Mouse (Mus musculus): ENCODE results near the gene Gm26920. TPM values are rescaled to one million over a fixed set of nuclear protein-coding genes. Genes with fewer than 3 reads are reported as not detected.
"Not testable (repeated sequence)": the region's sequence is repeated elsewhere in the genome, so short reads cannot be mapped to it uniquely, and the experiment has no call there.

Gm26920 gene
- not detected for total RNA-seq (2021)
- long read RNA-seq, experiment 1, partial matches to known transcripts = 0 of 2 reads
- long read RNA-seq, experiment 1, other reads (novel, unspliced or antisense) = 2 of 2 reads
- long read RNA-seq, experiment 2, partial matches to known transcripts = 0 of 5 reads
- long read RNA-seq, experiment 2, other reads (novel, unspliced or antisense) = 3 of 5 reads

DNA sequence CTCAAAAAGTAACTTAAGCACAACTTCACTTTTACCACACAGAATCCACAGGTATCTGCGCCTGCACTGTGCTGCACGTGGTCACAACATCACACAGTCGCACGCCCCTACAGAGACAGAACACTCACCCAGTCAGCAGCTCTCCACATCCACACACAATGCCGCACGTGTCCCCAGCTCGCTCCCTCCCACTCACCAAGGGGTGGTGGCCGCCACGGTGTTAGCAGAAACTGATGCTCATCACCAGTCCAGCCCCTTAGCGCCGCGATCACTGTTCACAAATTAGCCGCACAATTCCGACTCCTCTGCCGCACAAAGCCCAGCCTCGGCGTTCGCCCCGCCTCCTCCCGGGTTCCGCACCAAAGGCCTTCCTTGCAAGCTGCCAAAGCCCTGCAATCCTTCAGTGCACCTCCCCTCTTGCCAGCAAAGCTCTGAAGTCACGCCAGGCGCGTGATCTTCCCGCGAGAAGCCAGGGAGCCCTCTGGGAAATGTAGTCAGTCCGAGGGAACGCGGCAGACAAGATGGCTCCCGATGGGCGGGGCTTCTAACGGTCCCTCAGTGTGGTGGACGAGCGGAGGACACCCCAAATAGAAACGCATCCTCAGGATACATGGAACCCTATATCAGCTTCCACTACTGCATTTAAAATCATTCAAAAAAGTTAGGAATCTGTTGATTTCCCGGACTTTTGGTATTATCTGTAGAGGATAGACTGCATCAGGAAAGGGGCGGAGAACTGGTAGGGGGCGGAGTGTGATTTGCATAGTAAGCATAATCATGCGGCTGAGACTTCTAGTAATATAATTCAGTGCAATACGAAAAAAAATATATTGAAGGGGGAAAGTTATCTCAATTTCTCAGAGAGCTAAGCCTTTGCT, at the start of gene Gm26920, which contains the start of gene Zfp566:
Gene Gm26920 (minus strand): TSS at position 319 of the 878 bp plus-strand sequence.
Gene Zfp566 (minus strand): TSS at position 436 of the 878 bp plus-strand sequence.
- peak; percentile 73 to 92 for DNase-seq (ENCODE audit: low spot score in 2 of 2)

DNA sequence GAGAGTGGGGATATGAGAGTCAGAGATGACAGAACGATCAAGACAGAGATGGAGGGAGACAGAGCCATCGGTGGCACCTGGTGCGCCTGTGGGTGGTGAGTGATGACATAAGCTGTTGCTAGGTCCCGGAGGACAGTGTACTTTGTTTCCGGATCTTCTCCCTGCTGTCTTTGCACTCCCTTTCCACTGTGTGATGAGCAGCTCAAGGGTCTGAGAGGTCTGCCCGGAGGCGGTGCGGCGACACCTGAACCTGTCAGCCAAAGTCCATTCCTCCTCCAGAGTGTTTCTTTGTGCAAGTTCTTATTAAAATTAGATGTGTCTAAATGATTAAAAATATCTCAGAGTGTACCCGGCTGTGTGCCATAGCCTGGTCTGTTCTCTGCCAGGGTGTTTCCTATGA, 46.6 kb upstream of the Gm26920 start:
- no peak for DNase-seq (ENCODE audit: low spot score in 2 of 2)

DNA sequence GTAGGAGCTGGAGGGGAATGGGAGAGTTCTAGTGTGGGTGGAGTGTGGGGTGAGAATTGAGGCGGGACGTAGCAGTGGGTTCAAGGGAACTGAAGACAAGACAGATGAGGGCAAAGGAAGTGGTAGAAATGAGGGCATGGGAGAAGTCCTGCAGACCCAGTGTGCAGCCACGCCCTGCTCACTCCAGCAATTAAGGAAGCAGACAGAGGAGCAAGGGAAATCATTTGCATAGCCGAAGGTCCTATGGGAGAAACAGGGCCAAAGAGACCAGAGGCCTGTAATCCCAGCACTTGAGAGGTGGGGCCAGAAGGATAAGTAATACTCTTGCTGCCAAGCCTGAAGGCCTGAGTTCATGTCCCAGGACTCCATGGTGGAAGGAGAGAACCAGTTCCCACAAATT, 42.2 kb upstream of the Gm26920 start:
- no peak for DNase-seq (ENCODE audit: low spot score in 2 of 2)

DNA sequence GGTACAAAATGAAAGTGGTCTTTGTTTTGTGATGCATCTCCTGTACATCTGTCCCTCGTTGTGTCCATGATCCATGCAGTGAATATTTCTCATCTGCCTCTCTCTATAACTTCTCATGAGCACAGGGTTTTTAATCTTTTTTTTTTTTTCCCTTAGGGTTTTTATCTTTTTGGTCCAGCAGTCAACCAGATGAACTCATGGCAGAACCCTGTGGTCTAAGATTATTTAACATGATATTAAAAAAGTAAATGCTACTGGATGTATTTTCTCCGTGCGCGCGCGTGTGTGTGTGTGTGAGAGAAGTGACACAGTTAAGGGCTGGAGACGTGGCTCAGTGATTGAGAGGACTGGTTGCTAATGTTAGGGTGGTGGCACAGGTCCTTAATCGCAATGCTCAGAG, 39.7 kb upstream of the Gm26920 start:
- DNase-seq (ENCODE audit: low spot score in 2 of 2) = no peak

DNA sequence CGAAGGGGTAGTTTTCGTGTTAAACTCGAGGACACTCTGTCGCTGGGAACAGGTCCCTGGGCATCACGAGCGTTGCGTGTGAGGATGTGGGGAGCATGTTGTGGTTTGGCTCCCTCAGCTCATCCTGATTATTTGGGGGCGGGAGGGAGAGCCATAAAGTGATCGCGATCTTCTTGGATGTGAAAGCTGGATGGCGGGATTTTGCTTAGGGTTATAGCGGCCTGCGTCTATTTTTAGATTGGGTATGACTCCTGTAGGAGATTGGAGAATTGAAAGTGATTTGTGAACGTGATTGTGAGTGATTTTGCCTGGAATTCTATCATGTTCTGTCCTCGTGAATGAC, 31.9 kb upstream of the Gm26920 start:
- no peak for DNase-seq (ENCODE audit: low spot score in 2 of 2)

DNA sequence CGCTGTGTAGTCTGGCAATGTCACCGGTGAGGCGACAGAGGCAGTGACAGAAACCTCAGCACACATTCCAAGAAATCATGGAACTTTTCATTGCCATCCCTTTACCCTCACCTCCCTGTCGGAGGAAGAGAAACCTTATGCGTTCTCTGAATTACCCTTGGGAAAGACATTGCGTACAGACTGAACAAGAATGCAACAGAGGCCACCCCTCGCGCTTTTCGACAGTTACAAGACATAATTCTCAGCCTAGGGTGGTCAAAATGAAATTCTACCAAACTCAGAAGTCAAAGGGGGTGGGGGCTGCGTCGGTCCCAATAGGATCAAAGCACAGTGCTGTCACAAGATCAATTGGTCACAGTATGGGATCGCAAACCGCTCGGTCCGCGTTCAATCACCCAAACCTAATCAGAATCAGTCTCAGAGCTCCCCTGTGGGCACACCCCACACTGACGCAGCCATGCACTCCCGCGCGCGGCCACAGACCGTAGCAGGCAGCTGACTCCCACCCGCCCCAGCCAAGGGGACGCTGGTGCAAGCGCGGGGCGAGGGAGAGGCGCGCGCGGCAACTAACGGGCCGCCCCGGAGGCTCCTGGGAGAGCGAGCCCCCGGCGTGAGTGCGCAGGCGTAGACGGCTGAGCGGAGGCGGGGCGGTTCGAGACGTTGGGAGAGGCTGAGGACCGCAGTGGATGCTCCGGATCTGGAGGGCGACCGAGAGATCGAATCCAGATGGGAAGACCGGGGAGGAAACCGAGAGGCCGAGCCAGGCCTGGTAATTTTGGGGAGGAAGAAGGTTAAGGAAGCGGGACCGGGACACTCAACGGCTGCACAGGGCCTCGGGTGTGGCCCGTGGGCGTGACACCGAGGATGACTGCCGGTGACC, 31.3 kb upstream of the Gm26920 start, which contains the start of gene Zfp382:
Gene Zfp382 (plus strand): TSS at position 635 of the 880 bp plus-strand sequence.
- DNase-seq (ENCODE audit: low spot score in 2 of 2) = peak; percentile 80 to 82

DNA sequence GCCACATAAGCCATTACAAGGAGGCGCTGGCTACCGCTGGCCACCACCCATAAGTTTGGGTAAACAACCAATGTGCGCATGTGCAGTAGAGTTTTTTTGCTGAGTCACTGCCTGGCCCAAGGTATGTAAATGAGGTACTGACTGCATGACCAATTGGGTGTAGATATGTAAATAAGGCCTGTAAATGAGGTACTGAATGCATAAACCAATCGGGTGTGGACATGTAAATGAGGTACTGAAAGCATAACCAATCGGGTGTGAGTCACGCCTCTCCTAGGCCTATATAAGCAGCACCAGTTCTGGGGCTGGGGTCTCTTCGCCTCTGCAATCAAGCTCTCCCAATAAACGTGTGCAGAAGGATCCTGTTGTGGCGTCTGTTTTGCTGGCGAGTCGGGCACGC, 27.7 kb upstream of the Gm26920 start:
- DNase-seq (ENCODE audit: low spot score in 2 of 2) = not testable (repeated sequence)

DNA sequence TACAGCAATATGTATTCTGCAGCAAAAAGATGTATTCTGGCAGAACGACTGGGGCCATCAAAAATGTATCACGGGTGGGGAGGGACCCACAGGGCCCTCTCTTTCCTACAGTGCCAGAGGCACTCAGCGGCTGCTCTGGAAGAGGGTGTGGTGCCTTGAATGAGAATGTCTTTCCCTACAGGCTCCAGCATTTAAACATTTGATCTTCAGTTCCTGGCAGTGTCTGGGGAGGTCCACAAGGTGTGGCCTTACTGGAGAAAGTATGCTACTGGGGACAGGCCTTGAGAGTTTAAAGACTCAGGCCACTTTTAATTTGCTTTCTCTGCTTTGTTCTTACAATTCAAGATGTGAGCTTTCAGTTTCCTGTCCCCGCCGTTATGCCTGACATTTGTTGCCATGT, 25.9 kb upstream of the Gm26920 start:
- DNase-seq (ENCODE audit: low spot score in 2 of 2) = no peak

DNA sequence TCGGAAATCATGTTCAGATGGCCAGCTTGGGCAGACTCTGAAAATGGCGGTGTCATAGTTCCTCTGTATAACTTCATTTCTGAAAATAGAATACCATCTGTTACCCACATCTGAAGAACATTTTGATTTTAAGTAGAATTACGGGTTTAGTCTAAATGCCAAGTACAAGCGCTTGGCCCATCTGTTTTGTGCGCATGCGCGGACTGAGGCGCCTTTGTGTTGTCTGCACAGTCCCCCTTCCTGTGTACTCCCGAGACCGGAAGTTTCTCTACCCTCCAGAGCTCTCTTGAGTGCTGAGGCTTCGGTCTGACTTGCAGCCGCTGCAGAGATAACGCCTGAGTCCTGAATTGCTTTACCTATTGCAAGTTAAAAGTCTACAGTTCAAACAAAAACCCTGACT, 9.1 kb upstream of the Gm26920 start:
- no peak for DNase-seq (ENCODE audit: low spot score in 2 of 2)

DNA sequence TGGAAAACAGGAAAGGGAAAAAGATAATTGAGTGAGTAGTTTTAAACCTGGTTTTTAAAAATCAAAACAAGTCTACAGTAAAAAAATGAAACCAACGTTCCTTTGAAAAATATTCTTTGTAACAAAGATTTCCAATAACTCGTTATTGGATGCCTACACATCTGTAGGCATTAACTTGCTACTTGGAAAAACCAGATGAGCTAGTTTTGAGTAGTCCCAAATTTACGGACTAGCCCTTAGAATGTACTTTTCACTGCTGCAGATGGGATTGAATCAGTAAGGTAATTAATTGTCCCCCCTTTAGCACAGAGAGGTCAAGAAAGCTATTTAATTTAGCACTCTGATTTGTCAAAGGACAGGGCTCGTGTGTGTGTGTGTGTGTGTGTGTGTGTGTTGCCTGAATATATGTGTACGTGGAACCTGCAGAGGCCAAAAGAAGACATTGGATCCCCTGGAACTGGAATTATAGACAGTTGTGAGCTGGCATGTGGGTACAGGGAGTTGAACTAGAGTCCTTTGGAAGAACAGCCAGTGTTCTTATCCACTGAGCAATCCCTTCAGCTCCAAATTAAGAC, 5.4 kb upstream of the Gm26920 start:
- DNase-seq (ENCODE audit: low spot score in 2 of 2) = no peak

DNA sequence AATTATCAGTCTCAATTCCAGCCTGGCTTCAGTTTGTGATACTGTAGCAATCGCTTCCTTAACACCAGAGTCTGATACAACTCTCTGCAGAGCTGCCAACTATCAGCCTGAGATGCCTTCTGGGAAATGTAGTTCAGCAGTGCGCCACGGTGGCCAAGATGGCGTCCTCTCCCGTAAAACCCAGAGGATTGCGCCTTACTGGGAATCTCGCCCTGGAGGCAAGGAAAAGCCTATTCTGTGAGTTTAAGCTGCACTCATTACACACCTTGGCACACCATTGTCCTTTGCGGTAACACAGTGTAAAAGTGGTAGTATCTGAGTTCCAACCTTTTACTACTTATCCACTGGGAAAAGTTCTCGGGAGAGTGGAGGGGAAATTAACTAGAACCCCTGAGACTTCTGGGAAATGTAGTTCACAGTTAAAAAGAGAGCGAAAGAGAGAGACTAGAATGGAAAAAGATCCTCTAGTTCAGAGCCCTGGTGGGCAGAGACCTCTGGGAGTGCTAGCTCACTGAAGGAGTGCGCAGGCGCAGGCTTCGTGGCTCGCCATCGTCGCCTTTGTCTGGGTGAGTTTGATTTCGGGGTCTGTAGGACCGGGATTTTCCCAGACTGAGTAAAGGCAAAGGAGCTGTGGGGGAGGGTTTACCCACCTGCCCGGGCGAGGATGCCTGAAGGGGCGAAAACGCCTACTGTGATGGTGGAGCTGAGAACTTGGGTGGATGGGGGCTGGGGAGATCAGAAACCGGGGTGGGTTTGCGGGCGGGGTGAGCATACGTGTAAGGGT, 4.6 kb upstream of the Gm26920 start, which contains the start of gene Zfp260:
Gene Zfp260 (plus strand): TSS at position 132 of the 784 bp plus-strand sequence.
- peak; percentile 61 to 81 for DNase-seq (ENCODE audit: low spot score in 2 of 2)

DNA sequence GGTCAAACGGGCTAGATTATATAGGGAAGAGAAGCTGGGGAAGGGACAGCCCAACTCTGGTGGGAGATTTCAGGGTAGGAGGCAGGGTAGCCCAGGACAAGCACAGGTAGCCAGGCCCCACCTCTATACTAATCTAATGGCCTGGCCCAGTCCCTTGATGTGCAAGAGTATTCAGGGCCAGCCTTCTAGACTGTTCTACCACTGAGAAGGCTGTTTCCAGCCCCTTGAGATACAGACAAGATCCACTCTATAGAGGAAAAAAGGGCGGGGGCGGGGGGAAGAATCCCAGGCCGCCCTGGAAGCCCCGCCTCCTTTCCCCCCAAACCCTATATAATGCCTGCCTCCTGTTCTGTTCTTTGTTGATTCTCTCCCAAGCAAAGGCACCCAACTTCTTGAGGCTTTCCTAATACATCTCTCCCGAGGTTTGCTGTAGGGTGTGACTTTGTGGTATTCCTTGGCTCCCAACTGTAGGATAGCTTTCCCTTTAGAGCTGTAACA, 3.8 kb upstream of the Gm26920 start:
- DNase-seq (ENCODE audit: low spot score in 2 of 2) = no peak

DNA sequence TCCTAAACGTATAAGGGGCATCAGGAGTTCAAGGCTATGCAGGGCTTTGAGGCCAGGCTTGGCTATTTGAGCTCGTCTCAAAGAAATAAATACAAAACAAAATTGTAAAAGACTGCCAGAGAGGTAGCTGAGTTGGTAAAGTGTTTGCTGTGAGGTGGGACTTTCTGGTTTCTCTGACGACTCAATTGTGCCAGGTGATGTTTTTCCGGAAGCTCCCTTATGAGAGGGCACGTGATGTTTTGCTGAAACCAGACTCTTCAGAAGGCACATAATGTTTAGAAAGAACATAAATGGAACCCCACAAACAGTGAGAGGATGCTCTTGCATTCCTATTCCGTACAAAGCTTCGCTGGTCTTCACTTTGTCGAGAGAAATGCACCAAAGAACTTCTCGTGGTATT, 2.5 kb upstream of the Gm26920 start:
- no peak for DNase-seq (ENCODE audit: low spot score in 2 of 2)

DNA sequence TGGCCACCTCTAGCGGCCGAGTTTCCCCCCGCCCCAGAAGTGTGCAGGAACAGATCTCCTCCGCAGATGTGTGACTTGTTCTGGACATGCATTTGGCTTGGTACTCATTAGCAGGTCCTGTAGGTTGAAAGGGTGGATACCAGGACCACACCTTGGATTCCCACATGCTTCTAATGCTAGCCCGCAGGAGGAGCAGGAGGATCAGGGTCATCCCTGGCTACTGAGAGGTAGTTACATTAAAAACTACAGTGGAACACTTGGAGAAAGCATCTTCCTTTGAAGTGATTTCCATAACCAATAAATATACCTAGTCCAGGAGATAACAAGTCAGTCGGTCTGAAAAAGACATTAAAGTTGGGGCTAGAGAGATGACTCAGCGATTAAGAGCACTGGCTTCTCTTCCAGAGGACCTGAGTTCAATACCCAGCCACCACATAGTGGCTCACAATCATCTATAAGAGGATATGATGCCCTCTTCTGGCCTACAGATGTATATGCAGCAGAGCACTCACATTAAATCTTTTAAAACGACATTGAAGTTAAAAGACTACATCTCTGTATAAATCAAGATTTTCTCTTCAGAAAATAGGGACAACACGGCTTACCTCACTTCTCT, 868 bp upstream of the Gm26920 start:
- no peak for DNase-seq (ENCODE audit: low spot score in 2 of 2)

DNA sequence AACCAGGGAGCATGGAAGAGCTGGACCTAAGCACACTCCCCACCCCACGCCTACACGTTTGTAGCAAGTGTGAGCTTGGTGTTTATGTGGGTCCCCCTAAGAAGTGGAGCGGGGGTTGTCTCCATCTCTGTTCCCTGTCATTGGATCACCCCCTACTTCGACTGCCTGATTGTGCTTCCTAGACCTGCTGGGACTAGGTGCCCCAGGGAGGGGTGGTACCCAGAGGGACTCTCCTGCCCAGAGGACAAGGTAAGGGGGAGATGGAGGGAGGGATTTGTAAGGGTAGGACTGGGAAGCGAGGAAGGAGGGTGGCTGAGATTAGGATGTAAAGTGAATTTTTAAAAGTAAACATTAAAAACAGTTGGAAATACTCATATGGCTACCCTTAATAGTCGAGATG, 805 bp downstream of the Gm26920 start:
- DNase-seq (ENCODE audit: low spot score in 2 of 2) = no peak

DNA sequence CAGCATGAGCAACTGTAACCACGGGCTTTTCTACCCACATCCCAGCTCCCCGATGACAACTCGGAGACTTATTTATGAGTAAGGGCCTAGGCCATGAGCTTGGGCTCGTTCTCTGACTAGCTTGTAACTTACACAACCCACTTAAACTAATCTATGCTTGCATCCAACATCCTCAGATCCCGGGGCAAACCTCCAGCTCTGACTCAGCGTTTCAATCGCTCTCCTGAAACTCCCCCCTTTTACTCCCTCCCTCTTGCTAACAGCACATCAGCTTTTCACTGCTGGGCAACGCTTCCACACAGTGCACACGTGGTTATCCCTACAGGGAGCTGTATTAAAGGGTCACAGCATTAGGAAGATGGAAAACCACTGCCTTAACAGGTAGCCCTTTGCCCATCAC, 3.7 kb downstream of the Gm26920 start:
- DNase-seq (ENCODE audit: low spot score in 2 of 2) = no peak

DNA sequence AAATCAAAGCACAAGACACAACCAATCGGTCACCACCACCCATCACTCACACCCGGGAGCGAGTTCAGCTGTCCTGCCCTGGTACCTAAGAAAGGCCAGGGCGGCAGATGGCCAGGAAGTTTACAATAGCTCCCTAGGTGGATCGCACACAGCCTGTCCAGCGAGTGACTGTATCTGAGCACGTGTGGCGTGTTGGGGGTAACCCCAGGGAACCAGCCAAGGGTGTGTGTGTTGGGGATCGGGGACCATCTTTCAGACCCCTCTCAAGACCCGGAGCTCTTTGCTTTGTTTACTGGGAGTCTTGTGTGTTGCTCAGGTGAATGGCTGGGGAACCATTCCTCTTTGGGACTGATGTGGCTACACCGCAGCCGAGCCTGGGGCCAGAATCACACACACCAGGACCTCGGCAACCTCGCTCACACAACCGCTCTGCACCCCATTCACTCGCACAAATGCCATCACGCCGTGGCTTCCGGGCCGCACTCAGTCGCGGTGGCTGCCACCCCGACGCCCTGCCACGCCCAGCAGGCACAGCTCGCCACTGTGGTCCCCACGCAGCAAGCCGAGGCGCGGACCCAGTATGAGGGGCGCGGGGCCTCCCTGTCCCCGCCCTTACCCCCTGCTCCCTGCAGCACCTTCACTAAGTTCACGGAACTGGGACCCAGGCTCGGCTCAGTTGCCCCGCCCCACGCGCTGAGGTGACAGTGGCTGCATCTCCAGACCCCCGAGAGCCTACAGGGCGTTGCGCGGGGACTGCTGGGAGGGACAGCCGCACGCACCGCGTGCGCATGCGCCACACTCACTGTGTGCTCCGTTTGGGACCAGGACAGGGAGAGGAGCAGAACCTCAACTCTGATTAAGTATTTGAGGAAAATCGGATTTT, 17.8 kb downstream of the Gm26920 start, which contains the start of gene Zfp82:
Gene Zfp82 (minus strand): TSS at position 755 of the 883 bp plus-strand sequence.
- DNase-seq (ENCODE audit: low spot score in 2 of 2) = peak; percentile 61

DNA sequence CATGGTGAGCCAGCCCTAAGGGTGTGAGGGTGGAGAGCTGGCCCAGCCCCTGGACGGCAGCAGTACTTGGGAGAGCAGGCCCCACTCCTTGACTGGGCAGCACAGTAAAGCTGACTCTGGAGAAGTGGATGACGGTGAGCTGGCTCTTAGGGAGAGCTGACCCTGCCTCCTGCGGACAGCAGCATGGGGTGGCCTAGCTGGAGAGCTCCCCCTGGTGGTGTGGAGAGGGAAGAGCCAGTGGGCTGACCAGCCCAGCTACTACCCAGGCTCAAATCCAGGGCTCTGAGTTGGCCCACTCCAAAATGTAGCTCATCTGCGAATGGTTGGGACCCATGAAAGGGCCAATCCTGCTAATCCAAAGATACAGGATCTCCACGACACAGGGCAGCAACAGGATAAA, 25.6 kb downstream of the Gm26920 start:
- no peak for DNase-seq (ENCODE audit: low spot score in 2 of 2)

DNA sequence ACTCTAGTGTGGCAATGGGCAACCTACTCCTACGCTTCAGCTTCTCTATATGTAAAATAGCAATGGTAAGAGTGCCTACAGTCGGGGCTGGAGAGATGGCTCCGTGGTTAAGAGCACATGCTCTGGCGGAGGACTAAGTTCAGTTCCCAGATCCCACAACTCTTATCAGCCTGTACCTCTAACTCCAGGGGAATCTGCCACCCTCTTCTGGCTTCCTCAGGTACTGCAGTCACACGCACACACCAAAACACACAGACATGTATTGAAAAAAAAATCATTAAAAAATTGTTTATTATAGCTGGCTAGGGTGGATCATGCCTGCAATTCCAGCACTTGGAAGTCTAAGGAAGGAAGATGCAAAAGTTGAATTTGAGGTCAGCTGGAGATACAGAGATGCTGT, 27.7 kb downstream of the Gm26920 start:
- no peak for DNase-seq (ENCODE audit: low spot score in 2 of 2)

Data from adrenal gland, postnatal 4 days (tissue).